ENCODE assay signal across 8 mouse cellular contexts in genomic region chr3:27982436-27983017, GRCm38 (mm10). TPM values are rescaled to one million over a fixed set of nuclear protein-coding genes. Genes with fewer than 3 reads are reported as not detected.
DNase-seq lines count a peak whose midpoint lies in the region; ATAC-seq lines count a peak whose summit lies in the region.

No protein-coding gene starts in this region.

- ATAC-seq in frontal cortex, adult (ENCODE audit: low TSS enrichment), result peak; percentile 94
- no peak for ATAC-seq in erythroid progenitor cell, adult 5-6 weeks (replicated peaks; ENCODE audit: low FRiP score, poor library complexity, severe bottlenecking)

- DNase-seq in NIH3T3 (ENCODE audit: low read depth), result peak; percentile 81
- DNase-seq in cerebellum, adult 8-10 months, result peak; percentile 17
- DNase-seq in heart, postnatal 4 days, result peak; percentile 80
- DNase-seq in layer of hippocampus, adult 9-11 months, result peak; percentile 77
- peak; percentile 94 for DNase-seq in lung, postnatal 36 days
- DNase-seq in right cerebral cortex, postnatal 14 days, result peak; percentile 77

RNA-seq across cellular contexts. Expression of gene Pld1, which starts 44.0 kb away (rescaled TPM):
- 10 to 100 TPM; 13.3 to 14.3 TPM for total RNA-seq in heart, postnatal 4 days (2021)
- total RNA-seq in erythroid progenitor cell, adult 5-6 weeks (2015; ENCODE audit: low replicate concordance), result 2.9 and 7.2 TPM in 2 replicates
- 0.61 and 1.9 TPM in 2 replicates for total RNA-seq in erythroid progenitor cell, adult 5-6 weeks (2017; ENCODE audit: low replicate concordance)

Comparison
In these comparisons a context has a peak if more than half of its experiments do, and no peak if none do; other contexts are left out.
1. DNase-seq: peak in every context shown above with its lines; median percentile 94 in lung, postnatal 36 days; 81 in NIH3T3; 80 in heart, postnatal 4 days; 77 in layer of hippocampus, adult 9-11 months; 77 in right cerebral cortex, postnatal 14 days; 17 in cerebellum, adult 8-10 months.